Mouse (Mus musculus) embryonic fibroblast, embryonic 13.5 days (primary cell): ENCODE measurements at regions not wholly inside any gene's neighbourhood (a gene's known extent, or its start where the extent isn't known, plus 50 kb on each side); places are given as distances from the start of the nearest gene placed in this dataset.

Experiments used
- H3K27ac ChIP-seq: 2 replicates; pipeline ENCODE4 v1.5.1; 2012; ENCODE audit warnings: low read length, control low read depth, inconsistent platforms; ENCODE audit not compliant: insufficient read depth
- H3K4me1 ChIP-seq: 2 replicates; pipeline ENCODE4 v1.6.1; 2011; ENCODE audit warnings: low read length; ENCODE audit not compliant: control insufficient read depth, insufficient read depth
- H3K4me3 ChIP-seq: 2 replicates; pipeline ENCODE4 v1.5.1; 2011; ENCODE audit warnings: mild to moderate bottlenecking, control low read depth, low read length; ENCODE audit not compliant: insufficient read depth
- CTCF ChIP-seq: IDR thresholded peaks from 2 replicates; pipeline ENCODE4 v1.5.1; 2011; ENCODE audit warnings: mild to moderate bottlenecking, control low read depth, low read length, moderate library complexity, borderline replicate concordance; ENCODE audit not compliant: insufficient read depth
- POLR2A ChIP-seq: IDR thresholded peaks from 2 replicates; pipeline ENCODE4 v1.6.1; 2011; ENCODE audit warnings: low read depth, mild to moderate bottlenecking, control low read depth, low read length, moderate library complexity

GRCm38 (mm10) chr12:95202486-95202885 lies 489.5 kb upstream of the Flrt2 start:
- H3K4me3 ChIP-seq = no peak overlapping the region
- no peak overlapping the region for H3K27ac ChIP-seq
- no peak for TF ChIP-seq POLR2A
- TF ChIP-seq CTCF = no peak
- no peaks in the 10 kb centered on the region for H3K4me1 ChIP-seq

GRCm38 (mm10) chr12:95205081-95205480 lies 486.9 kb upstream of the Flrt2 start:
- H3K27ac ChIP-seq = no peak overlapping the region
- H3K4me1 ChIP-seq = no peaks in the 10 kb centered on the region
- TF ChIP-seq CTCF = no peak
- TF ChIP-seq POLR2A = no peak
- no peak overlapping the region for H3K4me3 ChIP-seq

- TF ChIP-seq POLR2A = no peak
- TF ChIP-seq CTCF = no peak
- Histone ChIP-seq H3K4me1 (no peaks in the 10 kb centered on the region), H3K27ac (no peak overlapping the region), H3K4me3 (no peak overlapping the region)
These were observed 452.8 kb upstream of the Flrt2 start for GRCm38 (mm10) chr12:95239158-95239779.

- no peak for TF ChIP-seq POLR2A
- no peak for TF ChIP-seq CTCF
- H3K4me3 ChIP-seq = no peak overlapping the region
- no peaks in the 10 kb centered on the region for H3K4me1 ChIP-seq
- no peak overlapping the region for H3K27ac ChIP-seq
These were observed 424.8 kb upstream of the Flrt2 start for GRCm38 (mm10) chr12:95267187-95267586.

- peaks cover 3% of the 10 kb centered on the region; the same call in 1 of the 2 replicates for H3K4me1 ChIP-seq
- no peak overlapping the region for H3K27ac ChIP-seq
- no peak overlapping the region for H3K4me3 ChIP-seq
- TF ChIP-seq CTCF = no peak
- no peak for TF ChIP-seq POLR2A
These were observed 386.6 kb upstream of the Flrt2 start for GRCm38 (mm10) chr12:95305386-95305785.

GRCm38 (mm10) chr12:95315151-95315750 lies 376.8 kb upstream of the Flrt2 start:
- no peaks in the 10 kb centered on the region for H3K4me1 ChIP-seq
- no peak overlapping the region for H3K4me3 ChIP-seq
- TF ChIP-seq POLR2A = no peak
- no peak for TF ChIP-seq CTCF
- no peak overlapping the region for H3K27ac ChIP-seq

GRCm38 (mm10) chr12:95316820-95317219 lies 375.2 kb upstream of the Flrt2 start:
- H3K4me3 ChIP-seq = no peak overlapping the region
- H3K27ac ChIP-seq = no peak overlapping the region
- TF ChIP-seq CTCF (no peak), POLR2A (no peak)
- H3K4me1 ChIP-seq = no peaks in the 10 kb centered on the region

- Histone ChIP-seq H3K4me1 (no peaks in the 10 kb centered on the region), H3K4me3 (no peak overlapping the region), H3K27ac (no peak overlapping the region)
- no peak for TF ChIP-seq POLR2A
- no peak for TF ChIP-seq CTCF
These were observed 370.3 kb upstream of the Flrt2 start for GRCm38 (mm10) chr12:95321693-95322092.

GRCm38 (mm10) chr12:95329666-95330065 lies 362.4 kb upstream of the Flrt2 start:
- no peak for TF ChIP-seq CTCF
- TF ChIP-seq POLR2A = no peak
- H3K27ac ChIP-seq = 0 out of 2 replicates have a peak overlapping the region, but pooled peaks have one; percentile 5
- H3K4me3 ChIP-seq = no peak overlapping the region
- peaks cover 4% of the 10 kb centered on the region; the same call in 1 of the 2 replicates for H3K4me1 ChIP-seq

GRCm38 (mm10) chr12:95347786-95348185 lies 344.2 kb upstream of the Flrt2 start:
- TF ChIP-seq POLR2A (no peak), CTCF (no peak)

GRCm38 (mm10) chr12:95355151-95355550 lies 336.9 kb upstream of the Flrt2 start:
- TF ChIP-seq POLR2A = no peak
- no peak for TF ChIP-seq CTCF
- Histone ChIP-seq H3K27ac (no peak overlapping the region), H3K4me3 (no peak overlapping the region), H3K4me1 (no peaks in the 10 kb centered on the region)

More at GRCm38 (mm10) chr12:95347786-95348185, 344.2 kb upstream of the Flrt2 start:
- Histone ChIP-seq H3K4me1 (no peaks in the 10 kb centered on the region), H3K27ac (no peak overlapping the region), H3K4me3 (no peak overlapping the region)
